9 mouse cellular contexts compared by ENCODE assay signal in the genomic region with DNA sequence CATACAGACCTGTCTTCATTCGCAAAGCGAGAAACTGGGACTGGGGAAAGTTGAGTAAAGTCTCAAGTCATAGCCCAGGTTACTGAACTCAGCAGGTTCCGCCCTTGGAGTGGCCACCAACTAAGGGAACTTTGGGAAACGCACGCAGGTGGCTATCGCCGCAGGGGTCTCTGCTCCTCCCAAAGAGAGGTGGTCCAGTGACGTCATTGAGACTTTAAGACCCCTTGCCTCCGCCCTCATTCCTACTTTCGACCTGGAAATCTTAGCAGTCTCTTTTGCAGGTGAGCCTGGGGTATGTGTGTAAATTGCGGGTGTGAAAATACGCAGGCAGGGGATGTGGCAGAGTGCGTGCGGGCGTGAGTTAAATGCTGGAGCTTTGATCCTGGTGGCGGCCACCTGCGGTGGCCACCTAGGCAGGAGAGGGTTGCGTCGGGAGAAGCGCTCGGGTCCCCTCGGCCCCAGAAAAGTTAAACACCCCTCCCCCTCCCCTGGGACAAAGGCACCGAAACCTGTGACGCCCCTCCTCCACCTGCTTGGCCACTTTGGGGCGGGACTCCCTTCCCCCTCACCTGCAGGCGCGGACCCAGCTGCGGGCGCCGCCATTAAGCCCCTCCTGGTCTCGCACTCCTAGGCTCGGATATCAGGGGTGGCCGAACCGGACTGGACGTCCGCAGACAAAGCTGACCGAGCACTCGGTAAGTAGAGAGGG. TPM values are rescaled to one million over a fixed set of nuclear protein-coding genes. Genes with fewer than 3 reads are reported as not detected.
A peak's percentile ranks its signal among the peaks of the same experiment; 100 is the strongest.
DNase-seq lines count a peak whose midpoint lies in the region; ATAC-seq and TF ChIP-seq lines count a peak whose summit lies in the region.
"Had no signal": no experiment of that assay in that cellular context is flagged by ENCODE, and none has a peak within 500 bp of the region (broad histone marks: within the 10 kb centered on the region; RNA-seq: fewer than 3 reads in every experiment).

Gene Cldn6 (plus strand): TSS at position 123 of the 709 bp plus-strand sequence.

- H3K4me2 ChIP-seq in lung, postnatal 0 days (replicated peaks; ENCODE audit: low read depth, low read length): peak within 1 kb of the TSS; percentile 54
- H3K4me2 ChIP-seq in liver, embryonic 12.5 days: peak within 1 kb of the TSS; percentile 48

- no peak for TF ChIP-seq EP300 in lung, postnatal 0 days (IDR thresholded peaks at IDR 0.05)

- TF ChIP-seq CTCF in lung, postnatal 0 days (IDR thresholded peaks at IDR 0.05): no peak

- DNase-seq in cerebellum, adult 11-12 months: peak; percentile 56
- no peak for DNase-seq in cerebellum, postnatal 10 days
- DNase-seq in lung, postnatal 0 days (ENCODE audit: low spot score): no peak
- no peak for DNase-seq in lung, adult 18-20 months
- no peak for DNase-seq in layer of hippocampus, adult 9-11 months
- no peak for DNase-seq in natural killer cell, adult 2 months (ENCODE audit: low spot score in 2 of 2)
- DNase-seq in urinary bladder, postnatal 4 days (ENCODE audit: low spot score in 2 of 2): no peak

- H3K9me3 ChIP-seq in lung, postnatal 0 days (ENCODE audit: low read length): no peaks in the 10 kb centered on the region
- no peaks in the 10 kb centered on the region for H3K9me3 ChIP-seq in liver, embryonic 12.5 days (replicated peaks)

- peak within 1 kb of the TSS; percentile 25 for H3K4me3 ChIP-seq in lung, postnatal 0 days (ENCODE audit: low read depth, low read length)
- peak within 1 kb of the TSS; percentile 16; the same call in 1 of the 2 replicates for H3K4me3 ChIP-seq in liver, embryonic 12.5 days

- no peak within 1 kb of the TSS for H3K9ac ChIP-seq in lung, postnatal 0 days (replicated peaks; ENCODE audit: low read depth)
- H3K9ac ChIP-seq in liver, embryonic 12.5 days: no peak within 1 kb of the TSS

- H3K27me3 ChIP-seq in lung, postnatal 0 days (replicated peaks; ENCODE audit: insufficient read depth, low read length): peaks cover 14% of the 10 kb centered on the region; the same call in 1 of the 2 replicates
- H3K27me3 ChIP-seq in liver, embryonic 12.5 days (replicated peaks): peaks cover 97% of the 10 kb centered on the region

- H3K4me1 ChIP-seq in lung, postnatal 0 days (ENCODE audit: insufficient read depth, low read depth, low read length): peaks cover 16% of the 10 kb centered on the region; the same call in 1 of the 2 replicates
- peaks cover 40% of the 10 kb centered on the region for H3K4me1 ChIP-seq in liver, embryonic 12.5 days

- no peaks in the 10 kb centered on the region for H3K36me3 ChIP-seq in lung, postnatal 0 days (ENCODE audit: insufficient read depth, low read length)
- H3K36me3 ChIP-seq in liver, embryonic 12.5 days: no peaks in the 10 kb centered on the region

- no peak within 1 kb of the TSS for H3K27ac ChIP-seq in lung, postnatal 0 days (ENCODE audit: low read length)
- no peak within 1 kb of the TSS for H3K27ac ChIP-seq in liver, embryonic 12.5 days

- no peak for ATAC-seq in lung, postnatal 0 days
- no peak for ATAC-seq in liver, embryonic 12.5 days
- ATAC-seq: activated CD4-positive, CD25-positive, alpha-beta regulatory T cell, adult 4 months had no signal

- 6% methylated on average over 34 of the region's 38 CpGs for WGBS in lung, postnatal 0 days
- 5% methylated on average over 38 of the region's 38 CpGs for WGBS in liver, embryonic 12.5 days (ENCODE audit: insufficient replicate concordance)

RNA-seq across cellular contexts. Expression of gene Cldn6, which starts in this region (rescaled TPM):
- polyA plus RNA-seq in lung, postnatal 0 days (2015; fragmentation: Nextera tagmentation; extraction: Ambion mirVana): 5.9 and 6.3 TPM in 2 replicates
- polyA plus RNA-seq in liver, embryonic 12.5 days (2016; fragmentation: Nextera tagmentation; extraction: Ambion mirVana): 0.78 and 2.3 TPM in 2 replicates
- polyA plus RNA-seq: activated CD4-positive, CD25-positive, alpha-beta regulatory T cell, adult 4 months had no signal
